Mouse (Mus musculus): ENCODE results near the gene Cdk15.

The Cdk15 gene

DNA sequence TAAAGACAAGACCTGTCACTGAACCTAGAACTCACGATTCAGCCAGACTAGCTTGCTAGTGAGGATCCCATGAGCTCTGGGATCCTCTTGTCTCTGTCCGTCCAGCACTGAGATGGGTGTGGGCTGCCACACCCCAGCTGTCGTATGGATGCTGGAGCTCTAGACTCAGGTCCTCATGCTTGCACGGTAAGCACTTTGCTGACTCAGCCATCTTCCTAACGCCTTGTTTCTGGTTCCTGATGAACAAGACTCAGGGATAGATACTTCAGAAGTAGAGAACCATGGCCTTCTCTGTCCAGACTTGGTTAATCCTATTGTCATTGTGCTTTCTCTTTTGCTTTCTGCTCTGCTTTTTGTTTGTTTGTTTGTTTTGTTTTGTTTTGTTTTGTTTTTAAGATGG lies 29.2 kb downstream of the Cdk15 start:
- no peak for DNase-seq

DNA sequence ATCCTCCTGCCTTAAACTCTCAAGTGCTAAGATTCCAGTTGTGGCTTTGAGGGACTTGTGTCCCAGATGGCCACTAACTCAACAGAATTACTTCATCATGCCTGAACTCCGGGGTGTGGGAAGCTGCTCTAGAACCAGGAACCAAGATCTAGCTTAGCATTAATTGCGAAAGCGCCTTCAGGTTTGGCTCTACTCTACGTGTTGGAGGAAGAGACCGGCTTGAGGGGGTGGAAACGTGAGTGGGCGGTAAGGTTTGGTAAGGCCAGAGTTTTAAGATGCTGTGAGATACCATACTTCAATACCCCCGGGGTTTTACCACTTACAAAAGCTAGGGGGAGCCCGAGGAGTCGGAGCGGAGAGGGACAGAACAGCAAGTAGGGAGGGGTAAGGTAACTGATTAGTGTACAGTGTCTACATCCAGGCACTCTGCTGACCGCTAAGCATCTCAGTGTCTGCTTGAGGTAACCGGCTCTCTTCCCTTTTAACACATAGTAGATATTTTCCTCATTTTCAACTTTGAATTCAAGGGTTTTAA lies 29.7 kb downstream of the Cdk15 start:
- no peak for DNase-seq

DNA sequence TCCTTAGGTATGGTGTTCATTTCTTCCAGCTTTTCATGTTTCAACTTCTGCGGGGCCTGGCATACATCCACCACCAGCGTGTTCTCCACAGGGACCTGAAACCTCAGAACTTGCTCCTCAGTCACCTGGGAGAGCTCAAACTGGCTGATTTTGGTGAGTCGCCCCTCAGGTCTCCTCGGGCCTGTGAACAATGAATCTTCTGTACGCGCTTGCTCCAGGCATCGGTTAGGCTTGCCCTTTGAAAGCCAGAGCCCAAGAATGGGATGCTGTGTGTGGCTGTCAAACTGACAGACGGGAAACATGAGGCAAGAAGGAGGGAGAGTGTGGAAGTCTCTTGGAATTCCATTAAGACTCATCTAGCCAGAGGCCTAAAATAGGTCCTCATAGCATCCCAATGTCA lies 31.0 kb downstream of the Cdk15 start:
- DNase-seq: no peak

DNA sequence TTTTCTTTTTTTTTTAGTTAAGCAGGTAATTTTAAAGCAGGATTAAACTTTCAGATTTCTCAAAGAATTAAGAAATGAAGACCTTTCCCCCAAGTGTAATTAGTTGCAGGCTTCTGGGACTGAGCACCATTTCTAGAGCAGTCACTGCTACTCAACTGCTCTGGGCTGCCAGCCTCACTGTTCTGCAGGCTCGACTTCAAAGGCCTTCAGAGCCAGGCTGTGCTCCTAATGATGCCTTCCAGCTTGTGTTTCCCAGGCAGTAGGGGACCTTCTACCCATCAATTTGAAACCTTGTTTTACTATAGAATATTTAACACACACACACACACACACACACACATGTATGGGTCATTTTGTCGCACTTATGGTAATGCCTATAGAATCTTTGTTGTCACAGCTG lies 34.9 kb downstream of the Cdk15 start:
- no peak for DNase-seq

DNA sequence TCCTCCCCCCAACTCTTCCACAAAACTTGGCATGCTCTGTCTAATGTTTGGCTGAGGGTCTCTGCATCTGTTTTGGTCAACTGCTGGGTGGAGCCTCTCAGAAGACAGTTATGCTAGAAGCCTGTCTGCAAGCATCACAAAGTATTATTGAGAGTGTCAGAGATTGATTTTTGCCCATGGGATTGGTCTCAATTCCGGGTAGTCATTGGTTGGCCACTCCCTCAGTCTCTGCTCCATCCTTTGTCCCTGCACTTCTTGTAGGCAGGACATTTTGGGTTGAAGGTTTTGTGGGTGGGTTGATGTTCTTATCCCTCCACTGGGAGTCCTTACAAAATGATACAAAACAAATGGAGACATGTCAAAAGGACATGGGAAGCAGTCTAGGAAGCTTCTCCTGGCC lies 39.1 kb downstream of the Cdk15 start:
- no peak for DNase-seq

DNA sequence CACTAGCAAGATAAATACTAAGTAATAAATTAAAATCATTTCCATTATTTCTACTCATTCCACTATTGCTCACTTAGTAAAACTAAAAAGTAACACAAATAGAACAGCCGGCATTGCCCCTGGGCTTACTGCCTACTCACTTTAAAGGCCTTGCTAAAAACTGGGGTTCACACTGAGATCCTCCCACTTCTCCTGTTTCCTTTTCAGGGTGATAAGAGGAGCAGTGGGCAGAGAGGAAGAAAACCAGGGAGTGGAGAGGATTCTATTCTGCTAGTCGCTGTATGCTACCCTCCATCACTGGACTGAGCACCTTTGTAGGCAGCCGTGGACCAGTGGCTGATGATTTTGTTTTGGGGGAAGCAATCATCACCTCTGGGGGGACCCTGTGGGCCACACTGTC lies 40.5 kb downstream of the Cdk15 start:
- DNase-seq: no peak

DNA sequence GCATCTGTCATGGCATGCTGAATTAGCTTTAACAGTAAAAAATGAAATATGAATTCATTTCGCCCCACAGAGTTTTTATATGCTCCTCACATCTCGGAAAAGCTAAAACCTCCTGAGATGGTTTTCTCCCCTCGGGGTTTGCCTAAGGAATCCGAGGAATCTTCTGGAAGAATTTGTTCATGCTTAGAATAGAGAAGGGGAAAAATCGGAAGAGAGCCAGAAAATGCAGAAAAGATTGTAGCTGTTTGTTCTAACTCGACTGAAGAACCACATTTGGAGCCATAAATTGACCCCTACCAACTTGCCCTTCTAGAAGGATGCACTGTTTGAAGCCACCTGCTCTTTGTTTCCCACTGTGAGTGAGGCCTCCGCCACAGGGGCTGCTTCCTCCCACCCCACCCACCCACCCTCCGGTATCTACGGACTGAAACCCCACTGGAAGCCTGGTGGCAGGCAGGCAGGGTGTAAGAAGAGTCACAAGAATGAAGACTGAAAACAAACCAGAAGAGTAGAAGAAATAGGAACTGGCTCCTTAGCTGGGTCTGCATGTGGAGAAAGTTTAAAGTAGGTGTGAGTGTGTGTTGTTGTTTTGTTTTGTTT lies 41.9 kb downstream of the Cdk15 start:
- DNase-seq: no peak

DNA sequence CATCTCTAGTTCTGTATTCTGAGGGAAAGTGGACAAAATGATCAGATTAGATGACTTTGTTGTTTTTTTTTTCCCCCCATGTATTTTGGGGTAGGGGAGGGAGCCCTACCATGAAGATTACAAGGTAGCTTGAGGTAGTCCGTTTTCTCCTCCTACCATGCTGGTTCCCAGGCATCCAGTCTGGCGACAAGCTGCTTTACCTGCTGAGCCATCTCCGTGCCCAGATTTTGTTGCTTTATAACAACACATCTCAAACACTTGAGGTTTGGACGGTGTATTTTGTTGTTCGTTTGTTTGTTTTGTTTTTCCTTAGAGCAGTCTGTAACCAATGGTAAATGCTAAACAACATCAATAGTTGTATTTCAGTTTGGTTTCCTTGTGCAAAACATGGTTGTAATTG lies 50.6 kb downstream of the Cdk15 start:
- DNase-seq: no peak

DNA sequence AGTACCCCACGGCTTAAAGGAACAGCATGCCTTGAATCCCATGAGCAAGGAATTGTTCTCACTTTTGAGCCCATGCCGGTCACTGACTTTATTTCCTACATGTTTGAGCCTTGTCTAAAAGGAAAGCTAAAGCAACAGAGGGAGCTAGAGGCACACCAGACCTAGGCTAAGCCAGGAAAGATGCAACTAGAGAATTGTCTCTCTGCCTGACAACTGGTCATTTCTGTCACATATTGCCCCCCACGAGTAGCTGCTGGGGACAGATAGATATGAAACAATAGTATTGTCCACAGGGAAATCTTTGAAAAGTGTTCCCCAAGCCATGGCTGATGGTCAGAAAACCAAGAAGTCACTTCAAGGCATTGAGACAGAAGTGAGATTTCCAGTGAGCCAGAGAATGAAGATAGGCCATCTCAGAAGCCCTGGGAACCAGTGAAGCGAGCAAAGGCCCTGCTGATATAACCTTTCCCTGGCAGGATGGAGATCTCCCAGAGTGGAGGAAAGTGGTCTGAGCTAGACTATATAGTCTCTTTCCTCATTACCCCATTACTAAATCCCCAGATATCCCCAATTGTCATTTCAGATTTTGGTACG lies 54.7 kb downstream of the Cdk15 start:
- DNase-seq: no peak

DNA sequence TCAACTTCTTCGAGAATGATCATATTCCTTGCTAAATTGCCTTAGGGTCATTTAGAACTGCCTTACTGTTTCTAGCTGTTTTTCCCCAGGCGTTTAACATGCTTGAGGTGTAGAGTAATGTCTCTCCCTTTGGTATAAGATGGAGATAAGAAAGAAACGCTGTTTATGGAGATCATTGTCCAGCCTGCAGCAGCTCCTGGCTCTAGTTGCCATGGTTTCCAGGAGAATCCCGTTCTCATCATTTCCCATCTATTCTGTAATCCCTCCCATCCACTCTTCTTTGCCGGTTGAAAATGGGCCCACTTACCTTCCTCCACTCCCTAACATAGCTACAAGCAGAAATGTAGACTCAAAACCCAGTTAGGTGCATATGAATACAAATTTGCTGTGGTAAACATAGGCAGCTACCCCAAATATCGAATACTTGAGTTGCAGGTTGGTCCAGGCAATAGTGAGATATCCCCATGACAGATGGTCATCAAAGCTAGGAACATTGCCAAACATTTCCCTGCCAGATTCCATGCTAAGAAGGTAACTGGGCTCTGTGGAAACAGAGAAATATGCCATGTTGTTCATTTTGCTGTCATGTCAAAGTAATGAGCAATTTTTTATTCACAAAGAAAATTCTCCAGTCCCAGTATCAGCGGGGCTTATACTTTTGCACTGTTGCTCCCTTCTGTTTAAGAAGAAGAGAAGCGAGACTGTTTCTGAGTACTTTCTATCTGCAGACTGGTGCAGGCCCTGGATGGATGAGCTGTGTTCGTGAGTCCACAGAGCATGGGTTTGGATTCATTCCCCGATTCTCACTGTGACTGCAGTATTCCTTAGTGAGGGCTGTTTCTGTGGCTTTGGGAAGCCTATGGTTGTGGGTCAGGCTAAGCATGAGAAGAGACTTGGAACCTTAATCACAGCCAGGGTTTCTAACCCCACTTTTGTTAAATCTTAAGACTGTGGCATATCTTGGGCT lies 55.8 kb downstream of the Cdk15 start:
- peak; percentile 93 for DNase-seq

DNA sequence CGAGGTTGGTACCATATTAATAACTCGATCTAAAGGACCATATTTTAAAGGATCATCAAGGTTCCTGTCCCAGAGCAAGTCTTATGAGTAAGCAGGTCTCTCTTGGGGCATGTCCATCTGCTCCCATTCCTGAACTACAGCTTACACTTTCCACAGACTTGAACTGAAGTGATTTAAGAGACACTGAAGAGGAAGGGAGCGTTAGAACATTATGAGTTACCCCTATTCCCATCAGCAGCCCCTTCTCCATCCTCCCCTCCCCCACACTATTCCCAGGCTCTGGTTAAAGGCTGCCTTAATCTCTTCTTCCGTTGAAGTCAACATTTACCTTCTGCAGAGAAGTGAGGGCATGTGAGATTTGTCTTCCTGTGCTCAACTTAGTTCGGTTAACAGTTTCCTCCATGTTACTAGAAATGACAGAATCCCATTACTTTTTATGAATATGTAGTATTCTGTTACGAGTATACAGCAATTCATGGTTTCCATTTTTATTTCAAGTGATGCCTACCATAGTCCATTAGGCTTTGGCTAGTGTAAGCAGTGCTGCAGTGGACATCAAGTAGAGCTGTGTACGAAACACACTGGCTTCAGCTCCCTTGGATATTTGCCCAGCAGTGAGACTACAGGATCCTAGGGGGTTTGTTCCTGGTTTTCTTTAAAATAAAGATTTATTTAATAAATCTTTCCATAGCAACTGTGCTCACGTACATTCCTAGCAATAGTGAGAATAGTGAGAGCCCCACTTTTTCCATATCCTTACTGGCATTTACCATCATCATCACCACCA lies 56.6 kb downstream of the Cdk15 start:
- DNase-seq: peak; percentile 58

DNA sequence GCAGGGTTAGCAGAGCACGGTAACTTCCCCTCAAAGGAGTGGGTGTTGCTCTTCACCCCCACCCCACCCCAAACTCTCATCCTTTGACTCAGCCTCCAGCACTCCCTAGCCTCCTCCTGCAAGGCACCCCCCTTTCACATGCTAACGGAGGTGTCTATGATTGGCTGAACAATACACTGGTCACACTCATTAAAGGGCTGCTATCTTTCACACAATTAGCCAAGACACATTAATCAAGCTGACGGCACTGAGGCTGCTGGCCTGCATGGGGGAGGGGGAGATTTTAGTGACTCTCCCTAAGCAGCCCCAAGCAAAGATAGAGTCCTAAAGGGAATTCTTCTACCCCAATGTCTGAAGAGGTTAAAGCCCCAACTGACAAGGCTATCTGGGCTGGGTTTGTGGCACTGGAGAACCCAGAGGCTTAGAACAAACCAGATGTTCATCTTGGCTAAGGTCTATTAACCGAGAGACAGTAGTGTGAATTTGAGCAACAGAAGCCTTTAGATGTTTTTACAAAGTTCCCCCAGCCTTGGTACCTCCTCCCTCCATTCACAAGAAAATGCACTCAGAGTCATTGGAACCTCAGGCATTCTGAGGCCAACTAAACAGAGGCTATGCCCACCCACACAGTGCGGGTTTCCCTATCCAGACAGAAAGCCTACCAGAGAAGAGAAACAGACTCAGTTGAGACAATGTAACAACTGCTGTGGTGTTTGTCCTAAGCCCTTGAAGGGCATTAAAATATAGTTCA lies 58.5 kb downstream of the Cdk15 start:
- DNase-seq: no peak

DNA sequence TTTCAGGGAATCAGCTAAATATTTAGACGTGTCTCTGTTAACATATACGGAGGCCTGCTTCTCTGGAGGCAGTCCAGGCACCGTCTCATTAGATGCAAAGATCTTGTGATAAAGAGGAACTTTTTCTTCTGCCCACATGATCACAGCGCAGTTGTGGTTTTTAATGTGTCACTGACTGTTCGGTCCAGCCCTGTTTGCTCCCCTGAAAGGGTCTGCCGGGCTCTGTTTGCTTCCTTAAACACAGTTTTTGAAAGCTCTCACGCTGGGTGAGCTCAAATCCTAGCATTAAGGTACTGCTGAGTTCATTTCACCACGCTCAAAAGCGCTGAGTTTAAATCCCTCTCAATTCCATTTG lies 59.3 kb downstream of the Cdk15 start:
- no peak for DNase-seq

DNA sequence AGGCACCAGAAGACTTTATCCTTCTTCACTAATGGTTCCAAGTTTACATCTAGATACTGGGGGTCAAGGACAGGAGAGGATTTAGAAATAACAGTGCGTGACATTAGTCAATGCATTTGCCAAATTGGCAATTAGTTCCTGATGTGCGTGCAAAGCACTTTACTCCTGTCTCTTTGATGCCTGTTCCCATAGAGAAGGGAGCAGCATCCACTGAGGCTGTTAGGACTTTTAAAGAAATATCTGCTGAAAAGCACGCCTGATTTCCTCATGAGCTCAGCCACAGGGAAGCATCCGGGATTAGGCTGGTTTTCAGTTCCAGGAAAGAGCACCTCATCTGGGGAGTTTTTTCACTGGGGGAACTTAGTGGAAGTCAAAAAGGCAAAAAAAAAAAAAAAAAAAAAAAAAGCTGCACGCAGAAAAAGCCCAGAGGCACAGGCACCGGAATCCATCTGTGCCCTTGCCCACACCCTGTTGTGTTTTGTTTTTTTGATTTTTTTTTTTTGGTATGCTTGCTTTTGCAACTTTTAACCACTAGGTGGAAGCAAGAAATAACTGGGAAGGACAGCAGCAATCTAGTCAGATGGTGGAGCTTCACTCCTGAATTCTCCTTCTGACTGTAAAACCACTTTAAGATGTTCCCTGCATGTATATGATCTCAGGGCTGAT lies 59.8 kb downstream of the Cdk15 start:
- DNase-seq: peak; percentile 67

DNA sequence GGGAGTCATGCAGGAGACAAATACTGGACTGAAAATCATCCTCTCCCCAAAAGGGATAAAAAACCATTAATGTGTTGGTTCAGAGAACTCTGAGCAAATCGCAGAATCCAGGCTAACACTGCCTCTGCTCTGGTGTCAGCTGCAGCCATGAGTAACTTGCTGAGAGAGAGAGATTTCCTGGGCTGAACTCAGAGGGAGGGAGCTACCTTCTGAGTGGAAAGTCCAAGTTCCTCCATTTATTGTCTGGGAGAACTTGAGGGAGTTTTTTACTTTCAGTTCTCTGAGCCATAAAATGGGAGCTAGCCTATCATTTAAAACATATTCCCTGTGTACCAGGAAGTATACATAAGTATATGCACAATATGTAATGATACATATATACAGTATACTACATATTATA lies 60.7 kb downstream of the Cdk15 start:
- DNase-seq: no peak

DNA sequence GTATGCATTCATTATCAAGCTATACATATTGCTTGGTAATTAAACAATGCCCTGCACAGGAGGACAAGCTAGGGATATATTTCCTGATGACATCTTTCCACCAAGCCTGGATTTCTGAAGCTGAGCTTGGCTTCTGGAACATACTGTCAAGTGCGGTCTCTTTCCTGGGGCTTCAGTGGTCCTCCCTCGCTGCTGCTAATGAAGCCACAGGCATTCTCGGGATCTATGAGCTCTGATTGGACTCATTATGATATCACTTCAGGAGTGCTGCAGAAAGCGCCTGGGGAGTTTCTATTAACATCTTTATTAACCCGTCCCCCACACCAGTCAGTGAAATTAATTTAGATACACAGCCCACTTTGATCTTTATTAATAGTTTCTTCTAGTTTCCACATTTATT lies 62.2 kb downstream of the Cdk15 start:
- no peak for DNase-seq

DNA sequence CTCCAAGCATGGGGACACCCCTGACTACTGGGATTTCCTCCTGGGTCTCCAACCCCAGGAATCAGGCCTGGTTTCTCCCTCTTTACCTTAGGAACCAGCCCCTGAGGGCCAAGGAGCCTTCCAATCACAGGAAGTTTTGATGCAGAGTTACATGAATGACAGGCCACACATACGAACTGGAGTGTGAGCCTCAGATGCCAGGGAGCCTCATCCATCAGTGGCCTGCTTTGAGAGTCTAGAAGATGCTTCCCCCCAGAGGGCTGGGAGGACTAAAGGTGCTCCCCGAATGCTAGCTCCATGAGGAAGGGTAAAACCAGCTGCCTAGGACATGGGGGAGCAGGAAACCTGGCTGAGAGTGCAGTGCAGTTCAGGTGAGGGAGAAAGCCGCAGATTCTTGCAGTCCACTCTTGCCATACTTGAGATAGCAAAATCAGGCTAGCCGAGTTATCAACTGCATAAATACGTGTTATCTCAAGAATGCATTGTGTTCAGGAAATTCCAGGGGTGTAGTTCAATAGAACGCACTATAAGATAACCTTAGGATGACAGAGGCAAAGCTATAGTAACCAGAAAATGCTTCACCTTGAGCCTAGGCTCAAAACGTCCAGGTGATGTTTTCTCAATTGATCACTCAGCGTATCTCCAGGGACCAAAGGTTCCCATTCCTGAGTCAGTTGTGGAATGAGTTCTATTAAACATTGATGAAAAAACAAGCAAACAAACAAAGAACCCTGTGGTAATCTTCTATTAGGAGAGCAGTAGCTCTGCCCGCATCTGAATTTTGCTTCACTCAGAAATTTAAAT lies 64.6 kb downstream of the Cdk15 start:
- no peak for DNase-seq

DNA sequence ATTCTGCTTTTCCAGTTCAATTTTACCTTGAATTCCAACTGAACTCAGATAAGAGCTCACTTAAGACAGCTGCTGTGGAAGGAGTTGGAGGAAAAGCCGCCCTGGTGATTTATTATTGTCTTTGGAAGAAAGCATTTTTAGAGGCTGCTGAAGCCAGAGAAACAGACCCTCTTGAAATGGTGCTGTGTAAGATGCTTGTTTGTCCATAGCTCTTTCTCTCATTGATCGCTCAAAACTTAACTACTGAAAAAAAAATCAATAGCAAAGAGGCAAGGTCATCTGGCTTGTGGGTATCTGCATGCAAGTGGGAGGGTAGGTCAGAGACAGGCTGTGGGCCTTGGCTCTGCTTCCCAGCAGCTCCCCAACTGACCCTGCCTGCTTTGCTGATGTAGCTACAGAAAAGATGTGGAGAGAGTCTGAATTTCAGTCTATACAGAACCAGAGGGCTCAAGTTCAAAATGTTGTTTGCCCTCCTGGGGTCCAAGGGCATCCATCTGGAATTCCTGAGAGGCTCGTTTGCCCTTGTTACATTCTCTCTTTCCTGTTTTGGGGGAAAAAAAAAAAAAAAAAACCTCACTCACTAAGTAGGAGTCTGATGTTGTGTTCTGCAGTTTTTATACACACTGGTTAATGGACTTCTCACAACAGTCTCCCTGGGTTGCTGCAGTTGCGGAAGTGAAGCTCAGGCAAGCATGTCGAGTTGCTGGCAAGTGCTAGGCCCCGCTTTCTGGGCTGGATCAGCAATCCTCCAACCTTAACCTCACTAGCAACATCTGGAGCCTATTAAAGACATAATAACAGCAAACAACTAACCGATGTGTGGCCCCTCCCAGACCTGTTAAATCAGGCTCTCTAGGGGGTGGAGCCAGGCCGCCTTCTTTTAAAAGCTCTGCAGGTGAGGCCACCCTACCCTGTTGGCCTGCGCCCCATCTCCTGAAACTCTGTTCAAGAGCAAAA lies 65.5 kb downstream of the Cdk15 start:
- no peak for DNase-seq

DNA sequence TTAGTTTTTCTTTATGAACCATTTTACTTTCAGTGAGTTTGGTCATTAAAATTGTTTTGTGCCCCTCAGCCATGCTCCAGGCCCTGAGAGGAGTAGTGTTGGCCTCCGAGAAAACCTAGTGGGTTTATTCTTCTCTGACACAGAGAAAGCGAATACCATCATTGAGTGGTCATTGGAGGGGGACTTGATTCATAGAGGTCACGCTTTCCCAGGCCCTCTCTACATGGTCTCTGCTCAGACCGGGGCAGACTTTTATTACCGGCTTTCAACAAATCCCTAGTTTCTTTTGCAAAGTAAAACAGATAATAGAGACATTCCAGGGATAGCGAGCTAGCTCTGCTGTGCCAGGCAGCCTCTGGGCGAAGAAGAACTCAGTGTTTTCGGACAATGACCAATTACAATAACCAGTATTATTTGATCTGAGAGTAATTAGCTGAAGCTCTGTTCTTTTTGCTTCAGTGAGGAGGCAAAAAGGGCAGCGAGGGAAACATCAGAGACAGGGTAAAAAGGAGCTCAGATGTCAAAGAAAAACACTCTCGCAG lies 70.2 kb downstream of the Cdk15 start:
- no peak for DNase-seq
